Mouse (Mus musculus) NIH3T3 (cell line): ENCODE data around the gene Clec3b.

Experiments used
- DNase-seq: peaks from one replicate; pipeline ENCODE4 v3.0.0-alpha.2; 2012; ENCODE audit warnings: low read depth

The Clec3b gene

GRCm38 (mm10) chr9:123150241-123151020, at the start of gene Clec3b:
Clec3b (plus strand) TSS chr9:123150946.
- DNase-seq, result peak; percentile 89

GRCm38 (mm10) chr9:123103425-123103824, 47.3 kb upstream of the Clec3b start:
- no peak for DNase-seq

GRCm38 (mm10) chr9:123104362-123104761, 46.4 kb upstream of the Clec3b start:
- DNase-seq, result no peak

GRCm38 (mm10) chr9:123107186-123107585, 43.6 kb upstream of the Clec3b start:
- DNase-seq, result peak; percentile 42

- no peak for DNase-seq
Measured at GRCm38 (mm10) chr9:123109188-123109587, 41.6 kb upstream of the Clec3b start.

- DNase-seq, result peak; percentile 52
Measured at GRCm38 (mm10) chr9:123111751-123112221, 39.0 kb upstream of the Clec3b start.

- peak; percentile 94 for DNase-seq
Measured at GRCm38 (mm10) chr9:123112805-123113521, 37.8 kb upstream of the Clec3b start, which contains the start of the genes Zdhhc3 and Exosc7. Zdhhc3 (minus strand) TSS chr9:123113205. Exosc7 (plus strand) TSS chr9:123113215.

- DNase-seq, result no peak
Measured at GRCm38 (mm10) chr9:123113931-123114330, 36.8 kb upstream of the Clec3b start.

GRCm38 (mm10) chr9:123115566-123115965, 35.2 kb upstream of the Clec3b start:
- no peak for DNase-seq

- DNase-seq, result no peak
Measured at GRCm38 (mm10) chr9:123123017-123123416, 27.7 kb upstream of the Clec3b start.

GRCm38 (mm10) chr9:123123571-123124412, 27.0 kb upstream of the Clec3b start:
- peak; percentile 71 for DNase-seq

- no peak for DNase-seq
Measured at GRCm38 (mm10) chr9:123124413-123124981, 26.2 kb upstream of the Clec3b start.

GRCm38 (mm10) chr9:123127663-123128062, 23.1 kb upstream of the Clec3b start:
- DNase-seq, result no peak

GRCm38 (mm10) chr9:123132994-123133393, 17.8 kb upstream of the Clec3b start:
- no peak for DNase-seq

GRCm38 (mm10) chr9:123136953-123137682, 13.6 kb upstream of the Clec3b start:
- DNase-seq, result peak; percentile 88

GRCm38 (mm10) chr9:123138891-123139474, 11.8 kb upstream of the Clec3b start:
- peak; percentile 87 for DNase-seq

- no peak for DNase-seq
Measured at GRCm38 (mm10) chr9:123139887-123140614, 10.7 kb upstream of the Clec3b start.

GRCm38 (mm10) chr9:123148430-123148829, 2.3 kb upstream of the Clec3b start:
- peak; percentile 53 for DNase-seq

GRCm38 (mm10) chr9:123151561-123151960, 815 bp downstream of the Clec3b start:
- DNase-seq, result no peak

- no peak for DNase-seq
Measured at GRCm38 (mm10) chr9:123152026-123152425, 1.3 kb downstream of the Clec3b start.
